Mouse (Mus musculus): ENCODE measurements around the gene Dag1. TPM values are rescaled to one million over a fixed set of nuclear protein-coding genes. Genes with fewer than 3 reads are reported as not detected.
A peak's percentile ranks its signal among the peaks of the same experiment; 100 is the strongest.

The Dag1 gene
- total RNA-seq, 2 experiments from 2014 or later = 362 to 379 TPM

DNA sequence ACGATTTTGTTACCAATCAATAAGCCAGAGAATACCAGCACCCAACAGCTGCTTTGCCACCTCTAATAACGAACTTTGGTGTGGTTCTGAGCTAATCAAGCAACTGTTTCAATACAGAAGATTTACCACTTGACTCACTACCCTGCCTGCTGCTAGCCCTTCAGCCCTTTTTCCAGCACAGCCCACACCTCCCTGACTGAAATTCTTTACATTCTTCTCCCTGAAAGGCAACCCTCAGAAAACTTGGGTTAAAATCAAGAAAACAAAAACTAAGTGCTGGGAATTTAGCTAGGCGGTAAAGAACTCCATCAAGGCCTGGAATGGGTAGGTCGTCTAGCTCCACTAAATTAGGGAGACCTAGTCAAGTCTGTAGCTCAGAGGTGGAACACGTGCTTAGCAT is 23.8 kb downstream of the Dag1 start:
- intact Hi-C loops (cut with DNase I) = no loop called here
- DNase-seq = no peak

DNA sequence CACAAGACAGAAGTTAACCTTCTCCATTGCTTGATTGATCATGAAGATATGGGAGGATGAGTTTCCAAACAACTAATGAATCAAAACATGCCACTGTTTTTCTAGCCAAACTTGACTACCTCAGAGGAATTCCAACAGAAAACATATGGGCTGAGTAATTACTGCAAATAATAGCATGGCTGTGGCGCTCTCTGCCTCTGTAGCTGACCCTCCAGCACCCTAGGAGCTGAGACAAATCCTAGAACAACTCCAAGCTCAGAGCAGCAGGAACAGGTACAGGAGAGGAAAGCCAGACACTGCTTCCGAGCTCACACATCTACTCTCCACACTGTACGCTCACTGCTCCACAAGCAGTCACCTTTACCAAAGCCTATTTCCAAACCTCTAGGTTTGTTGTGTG is 24.9 kb downstream of the Dag1 start:
- intact Hi-C loops (cut with DNase I) = no loop called here
- no peak for DNase-seq

DNA sequence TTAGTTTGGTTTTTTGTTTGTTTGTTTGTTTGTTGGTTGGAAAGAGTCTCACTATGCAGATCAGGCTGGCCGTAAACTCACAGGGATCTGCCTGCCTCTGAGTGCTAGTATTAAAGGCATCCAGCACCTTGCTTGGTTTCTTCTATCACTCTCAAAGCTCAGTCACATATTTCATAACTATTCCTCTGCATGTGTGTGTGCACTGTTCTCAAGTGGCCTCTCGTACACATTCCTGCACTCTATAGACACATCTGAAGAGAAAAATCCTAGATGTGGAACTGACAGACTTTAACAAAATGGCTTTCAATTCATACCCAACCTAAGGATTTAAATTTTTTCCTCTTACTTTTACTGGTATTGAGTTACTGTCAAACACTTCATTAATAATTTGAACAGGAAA is 25.4 kb downstream of the Dag1 start:
- intact Hi-C loops (cut with DNase I) = no loop called here

DNA sequence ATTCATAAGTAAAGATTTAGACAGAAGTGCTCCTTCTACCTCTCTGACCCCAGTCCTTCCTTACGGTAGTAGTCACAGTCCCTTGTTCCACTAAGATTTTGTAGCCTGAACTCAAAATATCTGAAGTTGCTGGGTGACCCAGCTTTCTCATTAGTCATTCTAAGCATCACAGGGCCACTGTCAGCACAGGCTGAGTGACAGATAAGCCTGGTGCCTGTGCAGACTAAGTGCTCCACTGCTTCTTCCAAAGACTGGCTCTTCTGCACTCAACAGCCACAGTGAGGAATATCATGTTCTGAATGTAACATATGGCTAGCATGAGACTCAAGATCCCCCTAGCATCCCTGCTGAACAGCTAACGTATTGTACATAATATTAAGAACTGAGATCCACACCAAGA is 29.1 kb downstream of the Dag1 start:
- DNase-seq = no peak
- intact Hi-C loops (cut with DNase I) = no loop called here

More for the DNA sequence above, 25.4 kb downstream of the Dag1 start:
- DNase-seq = no peak

DNA sequence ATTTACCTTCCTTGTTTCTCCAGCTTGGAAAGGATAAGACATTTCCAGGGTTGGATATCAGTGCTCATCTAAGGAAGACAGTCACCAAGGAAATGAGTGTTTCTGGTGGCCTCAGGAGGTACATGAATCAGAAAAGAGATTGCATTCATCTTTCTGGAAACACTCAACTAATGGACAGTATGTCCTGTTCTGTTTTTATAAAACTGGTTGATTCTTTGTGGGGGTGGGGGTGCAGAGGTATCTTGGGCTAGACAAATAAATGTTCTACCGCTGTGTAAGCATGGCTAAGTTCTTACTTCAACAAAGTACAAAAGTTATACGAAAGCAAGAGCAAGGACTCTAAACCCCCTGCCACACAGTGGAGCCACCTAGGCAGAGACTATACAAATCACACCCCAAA is 30.9 kb downstream of the Dag1 start:
- intact Hi-C loops (cut with DNase I) = no loop called here
- DNase-seq = no peak

DNA sequence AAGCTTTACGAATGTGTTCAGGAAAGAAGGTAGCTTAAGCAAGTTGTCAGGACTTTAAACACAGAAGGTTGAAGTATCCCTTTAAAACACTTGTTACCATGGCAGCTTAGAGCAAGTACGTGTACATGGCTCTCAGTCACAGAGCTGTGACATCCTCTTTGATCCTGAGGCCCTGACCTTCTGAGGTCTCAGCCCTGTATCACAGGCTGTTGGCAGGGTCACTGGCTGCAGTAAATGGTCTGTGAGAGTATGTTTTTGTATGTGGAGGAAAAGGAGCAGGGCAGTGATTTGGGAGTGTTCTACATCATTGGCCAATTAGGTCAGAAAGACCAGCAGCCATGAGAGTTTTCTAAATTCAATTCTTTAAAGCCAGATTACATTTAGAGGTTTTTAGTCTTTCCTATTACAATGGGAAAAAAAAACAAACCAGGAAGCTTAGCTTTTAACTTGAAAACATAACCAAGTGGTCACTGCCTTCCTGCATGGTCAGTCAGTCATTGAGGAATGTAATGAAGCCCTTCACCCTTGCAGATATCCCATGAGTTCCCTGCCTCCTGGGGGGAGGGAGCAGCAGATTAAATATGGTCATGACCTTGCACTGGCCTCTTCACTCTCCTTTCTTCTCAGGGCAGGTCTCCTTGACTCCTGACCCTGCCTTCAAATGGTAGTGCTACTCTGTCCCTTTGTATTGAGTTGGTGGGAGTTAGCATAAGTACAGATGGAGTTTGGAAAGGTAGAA is 35.7 kb downstream of the Dag1 start:
- DNase-seq = no peak
- intact Hi-C loops (cut with DNase I) = no loop called here

DNA sequence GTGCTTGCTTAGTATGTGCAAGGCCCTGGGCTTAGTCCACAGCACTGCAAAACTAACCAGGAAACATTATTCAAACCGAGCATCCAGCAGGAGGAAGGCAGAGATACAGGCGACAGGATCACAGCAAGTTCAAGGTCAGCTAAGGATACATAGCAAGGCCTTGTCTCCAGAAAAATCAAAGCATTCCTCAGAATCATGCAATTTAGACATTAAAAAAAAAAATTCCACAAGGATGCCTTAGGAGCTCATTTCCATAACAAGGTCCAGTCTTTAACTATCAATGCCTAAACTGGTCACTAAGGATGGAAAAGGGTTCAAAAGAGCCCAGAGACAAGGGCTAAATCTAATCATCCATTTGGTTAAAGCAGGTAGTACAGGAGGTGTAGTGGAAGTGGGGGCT is 38.6 kb downstream of the Dag1 start:
- intact Hi-C loops (cut with DNase I) = no loop called here
- DNase-seq = no peak

DNA sequence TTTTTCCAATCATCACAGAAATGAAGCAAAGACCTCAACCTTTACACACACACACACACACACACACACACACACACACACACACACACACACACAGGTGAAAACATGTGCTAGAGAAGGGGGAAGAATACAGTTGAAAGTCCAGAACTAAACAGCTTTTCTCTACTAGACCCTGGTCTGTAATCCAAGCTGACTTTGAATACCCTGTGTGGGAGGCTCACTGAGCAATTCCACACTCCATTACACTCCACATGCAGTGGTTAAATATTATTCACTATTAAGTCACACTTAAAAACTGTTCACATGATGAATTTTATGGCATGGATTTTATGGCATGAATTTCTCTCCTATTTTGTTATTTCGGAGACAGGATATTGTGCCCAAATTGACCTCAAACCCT is 40.1 kb downstream of the Dag1 start:
- intact Hi-C loops (cut with DNase I) = loop anchor here (5.0 kb wide), 1 partner anchor 34 kb away; no protein-coding TSS in a partner anchor
- DNase-seq = no peak

DNA sequence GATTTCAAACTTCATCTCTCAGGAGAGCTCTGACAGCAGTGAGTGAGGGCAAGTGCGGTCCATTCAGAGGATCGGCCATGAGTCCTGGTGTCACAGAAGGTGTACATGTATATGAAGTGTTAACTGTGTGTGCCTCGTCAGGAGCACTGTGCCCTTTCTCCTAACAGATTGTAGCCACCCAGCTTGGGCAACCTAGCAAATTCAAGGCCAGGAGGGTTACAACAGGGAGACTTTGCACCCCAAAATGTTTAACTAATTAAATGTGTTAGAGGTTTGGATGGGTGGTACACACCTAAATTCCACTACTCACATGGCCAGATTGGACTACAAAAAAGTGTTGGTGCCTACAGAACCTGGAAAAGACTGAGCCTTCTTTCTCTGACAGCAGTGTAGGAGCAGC is 42.2 kb downstream of the Dag1 start:
- intact Hi-C loops (cut with DNase I) = loop anchor here (5.0 kb wide), 1 partner anchor 36 kb away; no protein-coding TSS in a partner anchor
- no peak for DNase-seq

DNA sequence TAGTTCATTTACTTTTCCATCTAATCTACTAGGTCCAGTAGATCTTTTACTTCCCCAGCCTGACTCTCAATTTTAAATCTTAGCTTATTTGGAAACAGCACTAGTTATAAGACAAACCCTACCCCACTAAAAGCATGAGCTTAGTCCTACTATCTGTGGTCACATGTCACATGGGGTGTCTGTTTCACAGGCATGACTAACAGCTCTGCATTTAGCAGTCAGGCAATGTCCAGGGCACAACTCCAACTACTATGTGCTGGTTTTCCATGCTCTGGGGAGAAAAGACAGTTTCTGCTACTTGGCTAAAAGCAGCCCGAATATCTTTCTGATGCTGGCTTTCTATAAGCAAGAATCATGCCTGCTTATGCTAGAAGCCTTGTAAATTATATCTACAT is 43.4 kb downstream of the Dag1 start:
- peak; percentile 37 to 61 for DNase-seq
- intact Hi-C loops (cut with DNase I) = loop anchor here (5.0 kb wide), 1 partner anchor 37 kb away; no protein-coding TSS in a partner anchor

DNA sequence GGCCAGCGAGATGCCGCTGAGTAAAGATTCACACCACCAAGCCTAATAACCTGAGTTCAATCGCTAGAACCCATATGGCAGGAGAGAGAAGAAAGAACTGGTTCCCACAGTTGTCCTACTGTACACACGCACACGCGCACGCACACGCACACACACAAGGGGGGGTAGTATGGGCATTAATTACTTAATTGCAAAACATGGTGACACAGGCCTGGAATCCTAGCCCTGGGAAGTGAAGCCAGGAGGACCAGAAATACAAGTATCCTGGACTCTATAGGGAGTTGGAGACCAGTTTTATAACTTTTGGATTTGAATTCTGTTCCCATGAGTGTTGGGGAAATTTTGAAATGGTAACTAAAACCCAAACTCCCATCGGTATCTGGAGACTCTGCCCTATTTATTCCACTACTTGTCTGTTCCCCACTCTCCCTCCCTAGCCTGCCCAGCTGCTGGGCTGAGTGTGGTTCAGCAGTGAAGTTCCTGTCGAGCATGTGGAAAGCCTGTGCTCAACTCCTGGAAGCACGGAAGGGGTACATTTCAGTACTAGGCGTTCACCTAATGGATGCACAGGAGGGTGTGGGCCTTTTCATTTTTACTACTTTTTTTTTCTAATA is 43.9 kb downstream of the Dag1 start:
- no peak for DNase-seq
- intact Hi-C loops (cut with DNase I) = loop anchor here (5.0 kb wide), 1 partner anchor 37 kb away; no protein-coding TSS in a partner anchor

DNA sequence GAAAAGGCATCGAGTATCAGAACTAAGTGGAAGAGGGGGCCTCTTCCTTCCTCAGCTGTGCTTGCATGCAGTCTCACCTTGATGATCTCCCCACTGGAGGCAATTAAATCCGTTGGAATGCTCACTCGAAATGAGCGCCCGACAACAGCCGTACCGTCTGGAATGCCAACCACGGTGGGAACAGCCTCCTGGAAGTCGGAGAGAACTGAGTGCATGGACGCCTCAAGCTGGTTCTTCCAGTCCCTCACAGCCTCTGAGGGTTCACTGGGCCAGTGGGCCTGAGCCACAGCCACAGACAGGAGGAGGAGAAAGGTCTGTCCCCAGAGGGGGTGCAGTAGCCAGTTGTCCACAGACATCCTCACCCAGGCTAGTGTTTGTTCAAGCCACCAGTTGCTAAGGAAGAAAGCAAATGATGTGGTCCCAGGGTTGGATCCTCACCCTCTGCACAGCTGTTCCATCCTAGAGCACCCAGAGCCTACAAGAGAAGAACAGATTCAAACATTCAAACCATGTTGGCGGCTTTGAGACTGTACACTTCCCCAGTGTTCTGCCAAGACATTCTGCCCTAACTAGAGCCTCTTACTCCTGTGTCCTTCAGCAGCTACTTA is 45.7 kb downstream of the Dag1 start:
- intact Hi-C loops (cut with DNase I) = no loop called here
- no peak for DNase-seq

DNA sequence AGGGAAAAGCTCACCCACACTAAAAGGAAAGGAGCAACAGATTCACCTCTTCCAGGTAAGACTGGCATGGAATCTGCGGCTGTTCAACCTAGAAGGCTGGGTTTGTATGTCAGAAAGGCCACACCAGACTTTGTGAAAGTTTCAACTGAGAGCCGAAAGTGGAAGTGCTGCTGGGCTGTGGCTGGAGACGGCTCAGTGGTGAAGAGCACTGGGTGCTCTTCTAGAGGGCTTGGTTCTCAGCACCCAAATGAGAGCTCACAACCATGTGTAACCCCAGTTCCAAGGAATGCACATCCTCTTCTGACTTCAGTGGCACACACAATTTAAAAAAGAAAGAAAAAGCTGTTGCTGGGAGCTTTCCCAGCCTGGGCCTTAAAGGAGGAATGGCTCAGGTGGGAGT is 46.4 kb downstream of the Dag1 start:
- intact Hi-C loops (cut with DNase I) = no loop called here
- DNase-seq = no peak

DNA sequence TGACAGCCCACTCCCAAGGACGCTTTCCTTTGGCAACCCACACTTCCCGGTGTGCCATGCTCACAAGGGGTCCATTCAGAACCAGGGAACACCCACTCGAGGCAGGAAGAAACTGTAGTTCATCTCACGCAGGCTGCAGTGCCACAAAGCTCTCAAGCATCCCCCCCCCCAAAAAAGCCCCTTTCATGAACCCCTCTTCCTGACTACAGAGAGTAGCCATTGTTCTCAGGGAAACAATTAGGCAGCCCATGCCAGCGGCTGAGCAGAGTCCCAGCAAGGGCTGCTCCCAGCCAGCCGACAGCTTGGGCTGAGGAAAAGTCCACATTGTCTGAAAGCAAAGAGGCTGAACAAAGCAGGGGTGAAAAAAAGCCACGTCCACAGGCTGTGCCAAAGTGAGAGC is 50.7 kb downstream of the Dag1 start:
- peak; percentile 21 to 48 for DNase-seq

DNA sequence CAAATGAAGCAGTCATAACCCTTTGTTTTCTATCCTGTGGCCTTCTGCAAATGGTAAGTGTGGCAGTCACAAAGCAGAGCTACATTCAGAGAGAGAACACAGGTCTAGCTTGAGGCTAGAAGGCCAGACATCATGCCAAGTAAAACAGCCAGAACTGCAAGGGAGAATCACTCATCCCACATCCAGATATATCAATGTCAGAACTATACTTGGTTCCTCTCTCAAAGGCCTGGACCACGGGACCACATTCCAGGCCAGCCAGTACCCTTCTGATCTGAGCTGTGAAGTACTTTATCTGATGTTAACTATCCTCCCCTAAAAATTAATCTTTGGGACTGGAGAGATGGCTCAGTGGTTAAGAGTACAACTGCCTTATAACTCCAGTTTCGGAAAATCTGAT is 51.3 kb downstream of the Dag1 start:
- intact Hi-C loops (cut with DNase I) = loop anchor here (5.0 kb wide), 1 partner anchor 50 kb away; the partner anchor contains the start of gene Dag1
- DNase-seq = no peak

More for the DNA sequence above, 50.7 kb downstream of the Dag1 start:
- intact Hi-C loops (cut with DNase I) = loop anchor here (5.0 kb wide), 1 partner anchor 49 kb away; the partner anchor contains the start of gene Dag1

DNA sequence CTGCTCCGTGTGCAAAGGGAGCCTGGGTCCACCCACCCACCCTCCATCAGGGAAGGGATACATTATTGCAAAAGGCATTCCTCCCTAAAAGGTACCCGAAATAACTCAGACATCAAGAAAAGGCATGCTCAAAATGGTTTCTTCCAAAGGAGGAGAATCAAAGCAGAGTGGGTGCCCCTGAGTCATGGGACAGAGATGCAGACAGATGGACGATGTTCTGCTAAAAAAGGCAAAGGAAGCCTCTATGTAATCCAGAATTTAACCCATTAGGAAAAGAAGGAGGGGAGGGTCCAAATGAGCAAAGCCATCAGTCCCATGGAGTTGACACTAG is 58.2 kb downstream of the Dag1 start:
- no peak for DNase-seq
- intact Hi-C loops (cut with DNase I) = loop anchor here (5.0 kb wide), 1 partner anchor 42 kb away; no protein-coding TSS in a partner anchor

DNA sequence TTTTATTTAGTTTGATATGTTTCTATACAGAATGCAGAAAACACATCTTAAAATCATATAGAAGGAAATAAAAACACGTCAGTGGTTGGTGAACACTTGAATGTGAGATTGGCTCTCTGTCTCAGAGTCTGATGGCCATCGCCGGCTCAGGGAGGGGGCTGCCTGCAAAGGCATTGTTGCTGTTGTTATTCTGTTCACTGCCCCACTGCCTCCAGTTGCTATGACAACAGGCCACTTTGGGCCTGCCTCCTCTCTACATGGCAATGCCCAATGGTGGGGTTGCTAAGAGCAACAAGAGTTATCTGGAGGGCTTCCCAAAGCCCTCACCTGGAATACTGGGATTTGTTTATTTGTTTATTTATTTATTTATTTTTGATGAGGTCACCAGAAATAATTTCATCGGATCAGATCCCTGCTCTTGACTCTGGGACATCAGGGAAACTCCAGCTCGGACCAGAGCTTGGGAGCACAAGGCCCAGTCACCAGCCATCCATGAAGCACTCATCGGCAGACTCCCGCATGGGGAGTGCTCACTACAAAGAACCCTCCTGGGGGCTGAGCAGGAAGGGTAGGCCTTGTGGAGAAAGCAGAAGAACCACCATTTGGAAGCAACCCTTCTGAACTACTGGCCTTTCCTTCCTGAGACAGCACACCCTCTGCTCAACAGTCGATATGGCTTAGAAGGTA is 58.7 kb downstream of the Dag1 start:
- intact Hi-C loops (cut with DNase I) = loop anchor here (5.0 kb wide), 1 partner anchor 42 kb away; no protein-coding TSS in a partner anchor
- no peak for DNase-seq

DNA sequence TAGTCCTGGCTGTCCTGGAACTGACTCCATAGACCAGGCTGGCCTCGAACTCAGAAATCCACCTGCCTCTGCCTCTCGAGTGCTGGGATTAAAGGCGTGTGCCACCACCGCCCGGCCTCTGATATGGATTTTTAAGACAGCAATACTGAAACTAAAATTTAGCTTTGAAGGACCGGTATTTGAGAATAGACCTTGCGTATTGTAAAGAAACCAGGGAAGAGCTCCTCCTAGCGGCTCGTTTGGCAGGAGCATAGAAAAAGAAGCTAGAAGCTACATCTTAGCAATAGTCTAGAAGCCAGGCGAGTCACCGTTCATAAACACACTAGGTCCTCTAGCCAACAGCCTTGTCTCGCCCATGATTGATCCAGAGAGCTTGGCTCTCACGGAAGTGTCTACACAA is 60.7 kb downstream of the Dag1 start:
- intact Hi-C loops (cut with DNase I) = no loop called here
- peak; percentile 69 to 82 for DNase-seq

DNA sequence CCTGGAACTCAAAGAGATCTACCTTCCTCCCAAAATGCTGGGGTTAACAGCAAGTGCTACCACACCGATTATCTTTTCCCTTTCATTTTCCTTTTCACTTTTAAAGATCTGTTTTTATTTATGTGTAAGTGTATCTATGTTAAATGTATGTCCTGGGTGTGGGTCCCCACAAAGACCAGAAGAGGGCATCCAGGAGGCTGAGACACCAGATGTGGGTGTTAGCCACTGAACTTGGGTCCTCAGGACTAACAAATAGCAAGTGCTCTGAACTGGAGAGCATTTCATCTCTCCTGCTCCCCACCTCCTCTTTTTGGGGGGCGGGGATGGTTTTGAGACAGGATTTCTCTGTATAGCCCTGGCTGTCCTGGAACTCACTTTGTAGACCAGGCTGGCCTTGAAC is 61.6 kb downstream of the Dag1 start:
- DNase-seq = no peak
- intact Hi-C loops (cut with DNase I) = no loop called here

DNA sequence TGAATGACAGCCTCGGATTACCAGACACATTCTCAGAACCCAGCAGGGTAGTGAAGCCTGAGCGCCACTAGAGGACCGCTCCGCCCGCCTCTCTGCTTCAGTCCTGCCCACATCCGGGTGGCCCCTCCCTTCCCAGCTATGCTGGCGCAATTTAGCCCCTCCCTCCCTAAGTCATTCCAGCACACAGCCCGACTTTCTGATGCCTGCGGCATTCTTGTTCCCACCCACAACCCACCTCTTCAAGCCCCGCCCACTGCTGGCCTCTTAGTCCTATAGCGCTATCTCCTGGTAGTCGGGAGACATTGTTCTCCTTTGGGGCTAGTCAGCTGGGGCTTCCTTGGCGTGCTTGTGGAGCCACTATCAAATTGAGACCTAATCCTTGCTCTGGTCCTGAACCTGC is 62.6 kb downstream of the Dag1 start:
- peak; percentile 87 to 92 for DNase-seq
- intact Hi-C loops (cut with DNase I) = loop anchor here (1.0 to 2.0 kb wide), 3 partner anchors 64 to 106 kb away; no protein-coding TSS in a partner anchor

DNA sequence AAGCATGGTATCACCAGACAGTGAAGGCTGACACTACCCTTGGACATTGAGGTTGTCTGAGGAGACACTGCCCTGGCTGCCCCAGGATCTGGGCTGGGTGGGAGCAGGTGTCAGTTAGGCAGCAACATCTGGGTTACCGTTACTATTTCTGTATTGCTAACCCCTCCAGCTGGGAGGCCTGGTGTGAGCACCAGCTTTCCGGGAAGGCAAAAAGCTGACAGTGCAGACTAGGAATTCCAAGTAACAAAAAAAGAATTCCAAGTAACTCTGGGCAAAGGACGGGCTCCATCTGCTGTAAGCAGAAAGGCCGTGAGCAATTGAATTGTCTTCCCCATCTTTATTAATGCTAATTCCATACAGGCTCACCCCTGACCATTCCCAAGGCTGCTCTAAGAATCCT is 65.1 kb downstream of the Dag1 start:
- intact Hi-C loops (cut with DNase I) = no loop called here
- DNase-seq = no peak
